Mouse (Mus musculus): ENCODE results near the gene Unc13c. TPM values are rescaled to one million over a fixed set of nuclear protein-coding genes. Genes with fewer than 3 reads are reported as not detected.

Unc13c gene
- polyA plus RNA-seq, 1 experiment, result 0.01 TPM

DNA sequence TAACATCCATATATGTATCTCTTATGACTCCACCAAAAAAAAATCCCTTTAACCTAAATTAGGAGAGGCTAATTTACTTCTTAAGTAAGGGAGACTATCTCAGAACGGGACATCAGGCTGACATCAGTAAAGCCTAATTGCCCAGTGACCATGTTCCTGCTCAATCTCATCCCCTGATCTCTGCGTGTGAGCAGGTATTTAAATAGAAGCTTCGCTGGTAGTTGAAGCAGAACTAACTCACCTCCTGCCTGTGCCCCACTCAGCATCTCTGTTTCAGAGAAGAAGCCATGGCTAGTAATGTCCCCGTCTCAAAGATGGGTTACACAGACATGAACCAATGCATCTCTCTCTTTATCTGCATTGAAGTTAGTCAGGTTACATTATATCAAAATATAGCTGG is 255.3 kb downstream of the Unc13c start:
- no peaks in the 10 kb centered on the region for H3K27me3 ChIP-seq (ENCODE audit: control insufficient read depth, insufficient read depth, low read length)
- H3K27ac ChIP-seq (ENCODE audit: insufficient read depth, low read depth, low read length), result no peak overlapping the region
- no peak overlapping the region for H3K4me3 ChIP-seq (ENCODE audit: low read depth, low read length)
- H3K4me1 ChIP-seq (ENCODE audit: control insufficient read depth, insufficient read depth, insufficient read length, low read length), result no peaks in the 10 kb centered on the region
- WGBS, result 65% methylated on average over 4 of the region's 4 CpGs
- TF ChIP-seq CTCF (IDR thresholded peaks at IDR 0.05; ENCODE audit: extremely low read depth, insufficient read length, insufficient replicate concordance, low read depth, low read length), result no peak
- no peak for TF ChIP-seq POLR2A (IDR thresholded peaks at IDR 0.05; ENCODE audit: low read depth, low read length)
- H3K36me3 ChIP-seq (ENCODE audit: control insufficient read depth, insufficient read depth, low read length), result no peaks in the 10 kb centered on the region

DNA sequence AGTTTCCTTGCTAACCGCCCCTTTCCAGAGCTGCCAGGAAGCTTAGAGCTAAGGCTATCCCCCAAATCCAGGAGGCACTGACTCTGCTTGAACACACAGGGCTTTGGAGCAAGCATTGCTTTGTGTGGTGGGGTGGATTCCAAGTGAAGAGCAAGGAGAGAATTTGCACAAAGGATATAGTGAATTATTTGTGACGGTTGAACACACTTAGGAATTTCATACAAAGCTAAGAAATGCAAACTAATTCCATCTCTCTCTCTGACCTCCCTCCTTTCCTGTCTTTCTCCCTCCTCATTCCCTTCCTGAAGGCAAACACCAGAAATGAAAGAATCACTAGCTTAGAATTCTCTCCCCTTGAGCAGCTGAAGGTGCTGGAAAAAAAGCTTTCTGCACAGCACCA is 271.7 kb downstream of the Unc13c start:
- WGBS, result 66% methylated on average over 2 of the region's 2 CpGs
- TF ChIP-seq POLR2A (IDR thresholded peaks at IDR 0.05; ENCODE audit: low read depth, low read length), result no peak
- TF ChIP-seq CTCF (IDR thresholded peaks at IDR 0.05; ENCODE audit: extremely low read depth, insufficient read length, insufficient replicate concordance, low read depth, low read length), result no peak
- Histone ChIP-seq H3K27ac (ENCODE audit: insufficient read depth, low read depth, low read length) (no peak overlapping the region), H3K36me3 (ENCODE audit: control insufficient read depth, insufficient read depth, low read length) (no peaks in the 10 kb centered on the region), H3K27me3 (ENCODE audit: control insufficient read depth, insufficient read depth, low read length) (no peaks in the 10 kb centered on the region), H3K4me3 (ENCODE audit: low read depth, low read length) (no peak overlapping the region), H3K4me1 (ENCODE audit: control insufficient read depth, insufficient read depth, insufficient read length, low read length) (no peaks in the 10 kb centered on the region)

DNA sequence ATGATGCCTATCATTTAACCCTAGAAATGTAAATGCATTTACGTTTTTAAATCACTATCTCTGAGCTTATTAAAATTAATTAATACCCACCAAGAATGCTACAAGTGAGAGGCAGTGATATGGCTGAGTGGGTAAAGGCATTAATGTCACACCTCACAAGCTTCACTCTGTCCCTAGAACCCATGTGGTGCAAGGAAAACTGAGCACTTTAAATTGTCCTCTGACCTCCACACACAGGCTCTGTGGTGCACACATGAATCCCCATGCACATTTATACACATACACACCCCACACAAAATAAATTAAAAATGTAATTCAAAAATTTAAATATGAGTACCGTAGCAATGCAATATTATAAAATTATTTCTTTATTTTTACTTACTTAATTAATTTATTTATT is 287.2 kb downstream of the Unc13c start:
- Histone ChIP-seq H3K4me3 (ENCODE audit: low read depth, low read length) (no peak overlapping the region), H3K27me3 (ENCODE audit: control insufficient read depth, insufficient read depth, low read length) (no peaks in the 10 kb centered on the region), H3K36me3 (ENCODE audit: control insufficient read depth, insufficient read depth, low read length) (no peaks in the 10 kb centered on the region), H3K4me1 (ENCODE audit: control insufficient read depth, insufficient read depth, insufficient read length, low read length) (no peaks in the 10 kb centered on the region), H3K27ac (ENCODE audit: insufficient read depth, low read depth, low read length) (no peak overlapping the region)
- WGBS, result 82% methylated on average over 2 of the region's 2 CpGs
- TF ChIP-seq POLR2A (IDR thresholded peaks at IDR 0.05; ENCODE audit: low read depth, low read length) (no peak), CTCF (IDR thresholded peaks at IDR 0.05; ENCODE audit: extremely low read depth, insufficient read length, insufficient replicate concordance, low read depth, low read length) (no peak)

DNA sequence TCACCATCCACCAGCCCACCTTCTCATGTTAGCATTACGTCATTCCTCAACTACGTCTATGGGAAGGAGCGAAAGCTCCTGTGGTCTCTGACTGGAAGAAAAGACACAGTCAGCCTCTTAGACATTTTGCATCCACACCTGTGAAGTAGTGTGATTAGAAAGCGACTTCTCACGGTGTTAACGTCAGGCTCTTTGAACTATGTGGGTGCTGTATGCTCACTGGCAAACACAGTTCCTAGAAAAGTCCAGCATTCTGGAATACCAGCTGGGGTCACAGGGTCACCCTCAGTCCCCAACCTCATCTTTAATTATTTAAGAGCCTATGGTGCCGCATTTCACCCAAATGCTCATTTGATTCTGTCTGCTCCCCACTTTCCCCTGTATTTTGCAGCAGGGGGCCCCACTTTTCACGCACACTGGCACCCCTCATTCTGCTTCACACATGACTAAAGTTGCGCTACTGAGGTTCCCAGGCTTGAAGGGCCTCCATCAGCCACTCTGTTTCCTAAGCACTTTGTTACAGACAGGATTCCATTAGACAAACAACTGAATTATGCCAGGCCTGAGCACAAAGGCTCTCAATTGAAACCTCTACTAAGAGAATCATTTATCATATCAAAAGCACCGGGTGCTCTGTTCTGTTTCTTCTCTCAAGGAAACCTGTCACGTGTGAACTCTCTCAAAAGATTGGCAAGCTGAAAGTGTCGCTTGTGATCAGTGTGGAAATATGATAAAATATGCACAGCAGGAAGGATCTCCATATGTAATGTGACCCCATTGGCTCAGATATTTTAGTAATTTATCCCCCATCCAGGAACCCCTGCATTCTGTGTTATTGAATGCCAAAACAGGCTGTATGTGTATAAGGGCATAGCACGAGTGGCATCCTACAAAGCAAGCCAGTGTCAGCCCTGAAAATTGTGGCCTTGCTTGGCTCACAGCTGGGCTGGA is 287.9 kb downstream of the Unc13c start:
- H3K27me3 ChIP-seq (ENCODE audit: control insufficient read depth, insufficient read depth, low read length), result no peaks in the 10 kb centered on the region
- H3K36me3 ChIP-seq (ENCODE audit: control insufficient read depth, insufficient read depth, low read length), result no peaks in the 10 kb centered on the region
- no peaks in the 10 kb centered on the region for H3K4me1 ChIP-seq (ENCODE audit: control insufficient read depth, insufficient read depth, insufficient read length, low read length)
- TF ChIP-seq POLR2A (IDR thresholded peaks at IDR 0.05; ENCODE audit: low read depth, low read length) (no peak), CTCF (IDR thresholded peaks at IDR 0.05; ENCODE audit: extremely low read depth, insufficient read length, insufficient replicate concordance, low read depth, low read length) (no peak)
- H3K27ac ChIP-seq (ENCODE audit: insufficient read depth, low read depth, low read length), result no peak overlapping the region
- no peak overlapping the region for H3K4me3 ChIP-seq (ENCODE audit: low read depth, low read length)
- WGBS, result 80% methylated on average over 13 of the region's 13 CpGs

DNA sequence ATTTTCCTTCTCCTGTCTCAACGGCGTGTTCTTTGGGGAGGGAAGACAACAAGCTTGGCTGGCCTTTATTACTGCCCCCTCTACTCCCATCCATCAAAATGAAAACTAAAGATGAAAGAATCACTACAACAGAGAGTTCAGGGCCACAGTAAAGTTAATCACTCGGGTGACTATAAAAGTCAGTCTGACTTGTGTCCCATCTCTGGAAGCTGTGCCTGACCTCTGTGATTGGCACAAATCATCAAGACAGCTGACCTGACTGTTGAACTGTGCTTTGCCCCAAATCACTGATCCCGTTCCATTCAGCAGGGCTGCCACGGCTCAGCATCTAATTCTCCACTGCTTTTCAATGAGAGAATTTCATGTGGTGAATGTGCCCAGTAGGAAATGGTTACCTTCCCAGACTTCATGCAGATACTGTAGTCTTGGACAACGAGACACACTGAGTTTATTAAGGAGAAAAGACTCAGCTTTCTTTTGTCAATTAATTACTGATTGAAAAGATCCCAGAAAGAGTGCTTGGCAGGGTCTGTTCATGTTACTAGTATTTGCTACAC is 297.0 kb downstream of the Unc13c start:
- no peak overlapping the region for H3K27ac ChIP-seq (ENCODE audit: insufficient read depth, low read depth, low read length)
- no peaks in the 10 kb centered on the region for H3K36me3 ChIP-seq (ENCODE audit: control insufficient read depth, insufficient read depth, low read length)
- H3K27me3 ChIP-seq (ENCODE audit: control insufficient read depth, insufficient read depth, low read length), result no peaks in the 10 kb centered on the region
- H3K4me3 ChIP-seq (ENCODE audit: low read depth, low read length), result no peak overlapping the region
- TF ChIP-seq CTCF (IDR thresholded peaks at IDR 0.05; ENCODE audit: extremely low read depth, insufficient read length, insufficient replicate concordance, low read depth, low read length) (no peak), POLR2A (IDR thresholded peaks at IDR 0.05; ENCODE audit: low read depth, low read length) (no peak)
- 73% methylated on average over 6 of the region's 6 CpGs for WGBS
- no peaks in the 10 kb centered on the region for H3K4me1 ChIP-seq (ENCODE audit: control insufficient read depth, insufficient read depth, insufficient read length, low read length)

DNA sequence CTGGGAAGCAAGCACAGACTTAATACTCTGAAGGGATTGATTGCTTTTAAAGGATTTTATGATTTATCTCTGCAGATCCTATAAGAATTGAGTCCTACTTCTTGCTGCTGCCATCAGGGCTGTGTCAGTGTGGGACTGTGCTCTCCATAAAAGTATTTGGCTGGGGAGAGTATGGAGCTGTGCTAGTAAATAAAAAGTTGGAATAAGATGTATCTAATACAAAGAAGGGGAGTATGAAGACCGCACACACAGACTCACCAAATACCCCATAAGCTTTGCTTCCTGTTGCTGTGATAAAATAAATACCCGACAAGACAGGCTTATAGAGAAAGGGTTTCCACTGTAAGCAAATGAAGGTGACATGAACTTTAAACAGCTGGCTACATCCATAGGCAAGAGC is 298.7 kb downstream of the Unc13c start:
- H3K4me1 ChIP-seq (ENCODE audit: control insufficient read depth, insufficient read depth, insufficient read length, low read length), result no peaks in the 10 kb centered on the region
- H3K27ac ChIP-seq (ENCODE audit: insufficient read depth, low read depth, low read length), result no peak overlapping the region
- no peak for TF ChIP-seq POLR2A (IDR thresholded peaks at IDR 0.05; ENCODE audit: low read depth, low read length)
- TF ChIP-seq CTCF (IDR thresholded peaks at IDR 0.05; ENCODE audit: extremely low read depth, insufficient read length, insufficient replicate concordance, low read depth, low read length), result no peak
- H3K4me3 ChIP-seq (ENCODE audit: low read depth, low read length), result no peak overlapping the region
- no peaks in the 10 kb centered on the region for H3K36me3 ChIP-seq (ENCODE audit: control insufficient read depth, insufficient read depth, low read length)
- 77% methylated on average over 2 of the region's 2 CpGs for WGBS
- no peaks in the 10 kb centered on the region for H3K27me3 ChIP-seq (ENCODE audit: control insufficient read depth, insufficient read depth, low read length)

DNA sequence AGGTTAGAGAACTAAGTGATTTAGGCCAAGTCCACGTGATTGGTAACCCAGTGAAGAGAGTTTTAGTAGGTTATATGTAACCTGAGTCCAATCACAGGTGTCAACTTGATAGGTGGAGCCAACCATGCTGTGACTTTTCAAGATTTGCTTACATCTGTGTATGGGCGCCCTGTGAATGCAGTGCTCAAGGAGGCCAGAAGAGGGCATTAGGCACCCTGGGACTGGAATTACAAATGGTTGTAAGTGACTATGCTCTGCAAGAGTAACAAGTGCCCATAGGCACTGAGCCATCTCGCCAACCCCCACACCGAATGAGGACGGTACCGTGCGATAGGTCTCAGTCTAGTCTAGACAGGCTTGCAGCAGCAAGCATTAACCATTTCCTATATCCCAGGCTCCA is 305.9 kb downstream of the Unc13c start:
- H3K4me1 ChIP-seq (ENCODE audit: control insufficient read depth, insufficient read depth, insufficient read length, low read length), result no peaks in the 10 kb centered on the region
- H3K36me3 ChIP-seq (ENCODE audit: control insufficient read depth, insufficient read depth, low read length), result no peaks in the 10 kb centered on the region
- 85% methylated on average over 7 of the region's 7 CpGs for WGBS
- no peaks in the 10 kb centered on the region for H3K27me3 ChIP-seq (ENCODE audit: control insufficient read depth, insufficient read depth, low read length)
- TF ChIP-seq CTCF (IDR thresholded peaks at IDR 0.05; ENCODE audit: extremely low read depth, insufficient read length, insufficient replicate concordance, low read depth, low read length) (no peak), POLR2A (IDR thresholded peaks at IDR 0.05; ENCODE audit: low read depth, low read length) (no peak)
- H3K27ac ChIP-seq (ENCODE audit: insufficient read depth, low read depth, low read length), result no peak overlapping the region
- no peak overlapping the region for H3K4me3 ChIP-seq (ENCODE audit: low read depth, low read length)

Measured in small intestine, adult 2 months (tissue).